Mouse (Mus musculus): ENCODE data around the gene Pnp. TPM values are rescaled to one million over a fixed set of nuclear protein-coding genes. Genes with fewer than 3 reads are reported as not detected.
"Not testable (repeated sequence)": the region's sequence is repeated elsewhere in the genome, so short reads cannot be mapped to it uniquely, and the experiment has no call there.

Pnp gene
- polyA plus RNA-seq, 1 experiment from 2014 or later = 23.2 TPM

DNA sequence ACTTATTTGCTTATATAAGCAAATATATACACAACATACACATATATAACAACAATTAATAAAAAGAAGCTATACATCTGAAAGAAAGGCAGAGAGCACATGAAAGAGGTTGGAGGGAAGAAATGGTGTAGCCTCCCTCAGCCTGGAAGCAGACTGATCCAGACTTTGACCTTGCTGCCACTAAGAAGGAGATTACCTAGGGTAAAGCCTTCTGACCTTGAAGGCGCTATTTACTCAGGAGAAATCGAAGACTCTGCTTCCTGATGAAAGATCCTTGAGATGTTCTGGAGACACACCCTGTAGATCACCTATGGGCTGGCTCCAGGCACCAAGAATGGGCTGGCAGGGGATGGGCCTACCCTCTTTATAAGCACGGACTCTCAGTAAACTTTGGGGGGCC, 83.8 kb downstream of the Pnp start:
- not testable (repeated sequence) for H3K27ac ChIP-seq; H3K4me1 ChIP-seq (replicated peaks; ENCODE audit: control insufficient read depth, insufficient read depth, low read length); H3K4me2 ChIP-seq (replicated peaks); H3K27me3 ChIP-seq (ENCODE audit: control insufficient read depth, insufficient read depth, low read length); ATAC-seq (ENCODE audit: low FRiP score); DNase-seq (ENCODE audit: low spot score); H3K9ac ChIP-seq; H3K4me3 ChIP-seq (replicated peaks; ENCODE audit: low read length); H3K9me3 ChIP-seq (ENCODE audit: control insufficient read depth, low read length); H3K36me3 ChIP-seq (replicated peaks; ENCODE audit: control insufficient read depth, insufficient read depth)
- WGBS = 87% methylated on average over 3 of the region's 3 CpGs

Other genes starting within 250 kb of the Pnp start
- not detected in 2 replicates for gene Olfr747, start 237.9 kb upstream of the Pnp start, polyA plus RNA-seq (2014; fragmentation: Nextera tagmentation; extraction: Ambion mirVana)
- not detected in 2 replicates for gene Olfr748, start 223.7 kb upstream of the Pnp start, polyA plus RNA-seq (2014; fragmentation: Nextera tagmentation; extraction: Ambion mirVana)
- gene Olfr749, start 186.0 kb upstream of the Pnp start, polyA plus RNA-seq (2014; fragmentation: Nextera tagmentation; extraction: Ambion mirVana) = not detected in 2 replicates
- 122 and 123 TPM in 2 replicates for gene Ttc5, start 145.6 kb upstream of the Pnp start, polyA plus RNA-seq (2014; fragmentation: Nextera tagmentation; extraction: Ambion mirVana)
- not detected in 2 replicates for gene Ccnb1ip1, start 123.3 kb upstream of the Pnp start, polyA plus RNA-seq (2014; fragmentation: Nextera tagmentation; extraction: Ambion mirVana)
- 40.7 and 40.9 TPM in 2 replicates for gene Parp2, start 123.2 kb upstream of the Pnp start, polyA plus RNA-seq (2014; fragmentation: Nextera tagmentation; extraction: Ambion mirVana)
- gene Tep1, start 60.5 kb upstream of the Pnp start, polyA plus RNA-seq (2014; fragmentation: Nextera tagmentation; extraction: Ambion mirVana) = 3.3 TPM in 2 replicates
- gene Klhl33, start 33.6 kb upstream of the Pnp start, polyA plus RNA-seq (2014; fragmentation: Nextera tagmentation; extraction: Ambion mirVana) = 1.2 and 1.3 TPM in 2 replicates
- 107 and 118 TPM in 2 replicates for gene Osgep, start 6.2 kb upstream of the Pnp start, polyA plus RNA-seq (2014; fragmentation: Nextera tagmentation; extraction: Ambion mirVana)
- gene Apex1, start 6.1 kb upstream of the Pnp start, polyA plus RNA-seq (2014; fragmentation: Nextera tagmentation; extraction: Ambion mirVana) = 165 and 171 TPM in 2 replicates
- gene Pip4p1, start 226 bp upstream of the Pnp start, polyA plus RNA-seq (2014; fragmentation: Nextera tagmentation; extraction: Ambion mirVana) = 93.1 and 100.0 TPM in 2 replicates
- gene Gm49342, start 13.4 kb downstream of the Pnp start, polyA plus RNA-seq (2014; fragmentation: Nextera tagmentation; extraction: Ambion mirVana) = 2.1 TPM in 1 of 2 replicates, not detected in the other
- gene Pnp2, start 24.9 kb downstream of the Pnp start, polyA plus RNA-seq (2014; fragmentation: Nextera tagmentation; extraction: Ambion mirVana) = 0.67 and 1.1 TPM in 2 replicates
- gene Rnase10, start 76.7 kb downstream of the Pnp start, polyA plus RNA-seq (2014; fragmentation: Nextera tagmentation; extraction: Ambion mirVana) = 0.13 TPM in 1 of 2 replicates, not detected in the other
- not detected in 2 replicates for gene Rnase9, start 110.8 kb downstream of the Pnp start, polyA plus RNA-seq (2014; fragmentation: Nextera tagmentation; extraction: Ambion mirVana)
- gene Rnase11, start 119.1 kb downstream of the Pnp start, polyA plus RNA-seq (2014; fragmentation: Nextera tagmentation; extraction: Ambion mirVana) = not detected in 2 replicates
- gene Rnase12, start 126.6 kb downstream of the Pnp start, polyA plus RNA-seq (2014; fragmentation: Nextera tagmentation; extraction: Ambion mirVana) = not detected in 2 replicates
- gene Olfr750, start 143.4 kb downstream of the Pnp start, polyA plus RNA-seq (2014; fragmentation: Nextera tagmentation; extraction: Ambion mirVana) = not detected in 2 replicates
- gene Rnase4, start 160.0 kb downstream of the Pnp start, polyA plus RNA-seq (2014; fragmentation: Nextera tagmentation; extraction: Ambion mirVana) = 17.0 and 18.2 TPM in 2 replicates
- 4.8 and 5.2 TPM in 2 replicates for gene Ang, start 160.1 kb downstream of the Pnp start, polyA plus RNA-seq (2014; fragmentation: Nextera tagmentation; extraction: Ambion mirVana)
- not detected in 2 replicates for gene Eddm3b, start 183.3 kb downstream of the Pnp start, polyA plus RNA-seq (2014; fragmentation: Nextera tagmentation; extraction: Ambion mirVana)
- gene Rnase6, start 192.8 kb downstream of the Pnp start, polyA plus RNA-seq (2014; fragmentation: Nextera tagmentation; extraction: Ambion mirVana) = 0.39 and 0.41 TPM in 2 replicates
- gene Rnase1, start 215.7 kb downstream of the Pnp start, polyA plus RNA-seq (2014; fragmentation: Nextera tagmentation; extraction: Ambion mirVana) = 0.50 and 0.54 TPM in 2 replicates
- gene Rnase2b, start 231.2 kb downstream of the Pnp start, polyA plus RNA-seq (2014; fragmentation: Nextera tagmentation; extraction: Ambion mirVana) = not detected in 2 replicates